Mouse (Mus musculus) cortical plate, adult 2 months (tissue): ENCODE results near the gene BC004004.
"Not testable (repeated sequence)": the region's sequence is repeated elsewhere in the genome, so short reads cannot be mapped to it uniquely, and the experiment has no call there.

Experiments
- CTCF ChIP-seq: fragments of 200-500 bp; IDR thresholded peaks from 2 replicates; pipeline ENCODE4 v1.5.1; 2011; ENCODE audit warnings: mild to moderate bottlenecking, control low read depth, low read length; ENCODE audit not compliant: insufficient read depth; ENCODE audit errors: extremely low read depth
- POLR2A ChIP-seq: fragments of 200-500 bp; IDR thresholded peaks from 2 replicates; pipeline ENCODE4 v1.6.1; 2011; ENCODE audit warnings: mild to moderate bottlenecking, low read length, control low read depth; ENCODE audit not compliant: insufficient read depth; ENCODE audit errors: extremely low read depth

DNA sequence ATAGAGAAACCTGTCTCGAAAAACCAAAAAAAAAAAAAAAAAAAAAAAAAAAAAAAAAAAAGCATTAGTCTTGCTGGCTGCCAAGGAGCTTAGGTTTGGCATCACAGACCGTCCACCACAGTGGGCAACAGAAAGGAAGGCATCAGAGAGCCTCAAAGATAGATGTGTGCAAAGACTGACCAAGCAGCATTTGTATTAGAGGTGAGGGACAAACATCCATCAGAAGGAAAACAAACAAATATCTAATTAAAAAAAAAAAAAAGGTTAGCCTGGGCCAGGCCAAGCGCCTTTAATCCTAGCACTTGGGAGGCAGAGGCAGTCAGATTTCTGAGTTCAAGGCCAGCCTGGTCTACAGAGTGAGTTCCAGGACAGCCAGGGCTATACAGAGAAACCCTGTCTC, 48.8 kb downstream of the BC004004 start, which contains the start of gene Pi16:
- not testable (repeated sequence) for TF ChIP-seq CTCF, POLR2A
